Mouse (Mus musculus) heart, embryonic 15.5 days (tissue): Measurements from ENCODE around the gene Gm9964. TPM values are rescaled to one million over a fixed set of nuclear protein-coding genes. Genes with fewer than 3 reads are reported as not detected.

Experiments used
- ATAC-seq: fragments of 200-750 bp; cut with Nextera tagmentation; replicated peaks from 2 replicates; pipeline ENCODE4 v1.8.0; 2017; ENCODE audit warnings: low read depth, moderate TSS enrichment; ENCODE audit not compliant: insufficient number of reproducible peaks, insufficient read depth, low FRiP score
- H3K27ac ChIP-seq: fragments of 300-500 bp; sonication (generic); 2 replicates; pipeline ENCODE4 v1.5.1; 2015; ENCODE audit warnings: mild to moderate bottlenecking, inconsistent platforms
- H3K27me3 ChIP-seq: fragments of 300-500 bp; sonication (generic); 2 replicates; pipeline ENCODE4 v1.6.1; 2015; ENCODE audit warnings: inconsistent platforms
- H3K36me3 ChIP-seq: fragments of 300-500 bp; sonication (generic); 2 replicates; pipeline ENCODE4 v1.6.1; 2015; ENCODE audit warnings: mild to moderate bottlenecking, inconsistent platforms
- H3K4me1 ChIP-seq: fragments of 300-500 bp; sonication (generic); replicated peaks from 2 replicates; pipeline ENCODE4 v1.6.1; 2015; ENCODE audit warnings: inconsistent platforms
- H3K4me2 ChIP-seq: fragments of 300-500 bp; sonication (generic); 2 replicates; pipeline ENCODE4 v1.6.1; 2015; ENCODE audit warnings: inconsistent platforms, mild to moderate bottlenecking, moderate library complexity
- H3K4me3 ChIP-seq: fragments of 300-500 bp; sonication (generic); 2 replicates; pipeline ENCODE4 v1.5.1; 2015; ENCODE audit warnings: mild to moderate bottlenecking, inconsistent platforms
- H3K9ac ChIP-seq: fragments of 300-500 bp; sonication (generic); 2 replicates; pipeline ENCODE4 v1.6.1; 2015; ENCODE audit warnings: mild to moderate bottlenecking, inconsistent platforms
- H3K9me3 ChIP-seq: fragments of 300-500 bp; sonication (generic); replicated peaks from 2 replicates; pipeline ENCODE4 v1.6.1; 2016; ENCODE audit warnings: inconsistent platforms
- WGBS: fragments of 180-500 bp; shearing (Covaris S2); methylation state at CpG from one replicate; pipeline ENCODE4 v1.1.7; 2015; ENCODE audit warnings: mixed read lengths; 5-methylcytosine and 5-hydroxymethylcytosine counted together
- polyA plus RNA-seq: library from polyadenylated mRNA; unstranded; fragments of >200 nt; fragmentation: Nextera tagmentation; extraction: Ambion mirVana; gene quantifications from 2 replicates; pipeline ENCODE4 v1.2.1, GENCODE M21; 2015

The Gm9964 gene
- polyA plus RNA-seq, 1 experiment from 2014 or later: not detected

GRCm38 (mm10) chr11:79296167-79296566, 539 bp downstream of the Gm9964 start:
- 48% methylated on average over 1 of the region's 1 CpGs for WGBS
- no peak overlapping the region for H3K27ac ChIP-seq
- H3K9me3 ChIP-seq: no peaks in the 10 kb centered on the region
- 0 out of 2 replicates have a peak, but pooled peaks cover 2% of the 10 kb centered on the region for H3K4me1 ChIP-seq
- no peak overlapping the region for H3K9ac ChIP-seq
- no peaks in the 10 kb centered on the region for H3K27me3 ChIP-seq
- ATAC-seq: no peak
- H3K4me2 ChIP-seq: no peak overlapping the region
- no peaks in the 10 kb centered on the region for H3K36me3 ChIP-seq
- no peak overlapping the region for H3K4me3 ChIP-seq

GRCm38 (mm10) chr11:79293971-79294370, 2.7 kb downstream of the Gm9964 start:
- Histone ChIP-seq H3K9ac (no peak overlapping the region), H3K4me1 (peaks cover 11% of the 10 kb centered on the region), H3K27me3 (no peaks in the 10 kb centered on the region), H3K27ac (no peak overlapping the region), H3K36me3 (no peaks in the 10 kb centered on the region), H3K4me3 (no peak overlapping the region), H3K9me3 (no peaks in the 10 kb centered on the region), H3K4me2 (no peak overlapping the region)
- ATAC-seq: no peak
- 46% methylated on average over 1 of the region's 1 CpGs for WGBS

GRCm38 (mm10) chr11:79293025-79293424, 3.7 kb downstream of the Gm9964 start:
- Histone ChIP-seq H3K9me3 (no peaks in the 10 kb centered on the region), H3K36me3 (no peaks in the 10 kb centered on the region), H3K9ac (no peak overlapping the region), H3K4me2 (no peak overlapping the region), H3K27ac (no peak overlapping the region), H3K4me1 (peaks cover 18% of the 10 kb centered on the region), H3K4me3 (no peak overlapping the region), H3K27me3 (no peaks in the 10 kb centered on the region)
- no peak for ATAC-seq
- WGBS: 85% methylated on average over 3 of the region's 3 CpGs

GRCm38 (mm10) chr11:79292130-79292529, 4.6 kb downstream of the Gm9964 start:
- H3K4me3 ChIP-seq: no peak overlapping the region
- H3K27ac ChIP-seq: no peak overlapping the region
- no peaks in the 10 kb centered on the region for H3K36me3 ChIP-seq
- H3K9ac ChIP-seq: no peak overlapping the region
- 70% methylated on average over 3 of the region's 3 CpGs for WGBS
- ATAC-seq: no peak
- H3K27me3 ChIP-seq: no peaks in the 10 kb centered on the region
- H3K9me3 ChIP-seq: no peaks in the 10 kb centered on the region
- peaks cover 18% of the 10 kb centered on the region for H3K4me1 ChIP-seq
- H3K4me2 ChIP-seq: no peak overlapping the region

- ATAC-seq: no peak
- H3K4me3 ChIP-seq: no peak overlapping the region
- 50% methylated on average over 5 of the region's 5 CpGs for WGBS
These were observed 5.1 kb downstream of the Gm9964 start for GRCm38 (mm10) chr11:79291651-79292050.

GRCm38 (mm10) chr11:79290473-79290872, 6.2 kb downstream of the Gm9964 start:
- Histone ChIP-seq H3K9ac (no peak overlapping the region), H3K36me3 (no peaks in the 10 kb centered on the region), H3K27ac (no peak overlapping the region), H3K4me2 (no peak overlapping the region), H3K4me1 (peaks cover 26% of the 10 kb centered on the region), H3K27me3 (no peaks in the 10 kb centered on the region), H3K4me3 (no peak overlapping the region), H3K9me3 (no peaks in the 10 kb centered on the region)
- WGBS: 43% methylated on average over 2 of the region's 2 CpGs
- ATAC-seq: no peak

More at GRCm38 (mm10) chr11:79291651-79292050, 5.1 kb downstream of the Gm9964 start:
- no peak overlapping the region for H3K4me2 ChIP-seq
- no peaks in the 10 kb centered on the region for H3K27me3 ChIP-seq
- H3K4me1 ChIP-seq: peaks cover 18% of the 10 kb centered on the region
- no peak overlapping the region for H3K27ac ChIP-seq
- H3K36me3 ChIP-seq: no peaks in the 10 kb centered on the region
- no peak overlapping the region for H3K9ac ChIP-seq
- no peaks in the 10 kb centered on the region for H3K9me3 ChIP-seq

GRCm38 (mm10) chr11:79288913-79289640, 7.6 kb downstream of the Gm9964 start:
- H3K4me2 ChIP-seq: no peak overlapping the region
- no peak overlapping the region for H3K9ac ChIP-seq
- no peak overlapping the region for H3K4me3 ChIP-seq
- no peak for ATAC-seq
- no peak overlapping the region for H3K27ac ChIP-seq
- H3K36me3 ChIP-seq: no peaks in the 10 kb centered on the region
- no peaks in the 10 kb centered on the region for H3K9me3 ChIP-seq
- H3K4me1 ChIP-seq: peaks cover 26% of the 10 kb centered on the region
- WGBS: 49% methylated on average over 5 of the region's 5 CpGs
- no peaks in the 10 kb centered on the region for H3K27me3 ChIP-seq

- Histone ChIP-seq H3K36me3 (no peaks in the 10 kb centered on the region), H3K4me2 (no peak overlapping the region), H3K9me3 (no peaks in the 10 kb centered on the region), H3K27ac (peak overlapping the region; percentile 3; the same call in 1 of the 2 replicates), H3K9ac (no peak overlapping the region), H3K27me3 (no peaks in the 10 kb centered on the region), H3K4me1 (peaks cover 26% of the 10 kb centered on the region), H3K4me3 (no peak overlapping the region)
- WGBS: 71% methylated on average over 7 of the region's 7 CpGs
- no peak for ATAC-seq
These were observed 8.3 kb downstream of the Gm9964 start for GRCm38 (mm10) chr11:79288278-79288843.

- Histone ChIP-seq H3K4me2 (no peak overlapping the region), H3K9me3 (no peaks in the 10 kb centered on the region), H3K27me3 (no peaks in the 10 kb centered on the region), H3K4me3 (no peak overlapping the region), H3K9ac (no peak overlapping the region), H3K27ac (no peak overlapping the region), H3K36me3 (no peaks in the 10 kb centered on the region), H3K4me1 (peaks cover 26% of the 10 kb centered on the region)
- 68% methylated on average over 6 of the region's 6 CpGs for WGBS
- ATAC-seq: no peak
These were observed 9.3 kb downstream of the Gm9964 start for GRCm38 (mm10) chr11:79287447-79287846.

- ATAC-seq: no peak
- Histone ChIP-seq H3K36me3 (no peaks in the 10 kb centered on the region), H3K9ac (no peak overlapping the region), H3K4me3 (no peak overlapping the region), H3K4me2 (no peak overlapping the region), H3K9me3 (no peaks in the 10 kb centered on the region), H3K27me3 (no peaks in the 10 kb centered on the region), H3K27ac (peak overlapping the region; percentile 66), H3K4me1 (peaks cover 32% of the 10 kb centered on the region)
- WGBS: 27% methylated on average over 9 of the region's 9 CpGs
These were observed 10.4 kb downstream of the Gm9964 start for GRCm38 (mm10) chr11:79286305-79286799.

- 92% methylated on average over 4 of the region's 4 CpGs for WGBS
- Histone ChIP-seq H3K27ac (no peak overlapping the region), H3K4me2 (no peak overlapping the region), H3K36me3 (no peaks in the 10 kb centered on the region), H3K9me3 (no peaks in the 10 kb centered on the region), H3K27me3 (no peaks in the 10 kb centered on the region), H3K4me3 (no peak overlapping the region), H3K9ac (no peak overlapping the region), H3K4me1 (peaks cover 19% of the 10 kb centered on the region)
- no peak for ATAC-seq
These were observed 13.2 kb downstream of the Gm9964 start for GRCm38 (mm10) chr11:79283350-79284030.
